Mouse (Mus musculus) testis, postnatal 14 days (tissue): Measurements from ENCODE around the gene Gucd1.
"Not testable (repeated sequence)": the region's sequence is repeated elsewhere in the genome, so short reads cannot be mapped to it uniquely, and the experiment has no call there.

Experiments
- DNase-seq: peaks from one replicate; pipeline ENCODE4 v3.0.0; 2021; ENCODE audit warnings: low spot score

Gene Gucd1

DNA sequence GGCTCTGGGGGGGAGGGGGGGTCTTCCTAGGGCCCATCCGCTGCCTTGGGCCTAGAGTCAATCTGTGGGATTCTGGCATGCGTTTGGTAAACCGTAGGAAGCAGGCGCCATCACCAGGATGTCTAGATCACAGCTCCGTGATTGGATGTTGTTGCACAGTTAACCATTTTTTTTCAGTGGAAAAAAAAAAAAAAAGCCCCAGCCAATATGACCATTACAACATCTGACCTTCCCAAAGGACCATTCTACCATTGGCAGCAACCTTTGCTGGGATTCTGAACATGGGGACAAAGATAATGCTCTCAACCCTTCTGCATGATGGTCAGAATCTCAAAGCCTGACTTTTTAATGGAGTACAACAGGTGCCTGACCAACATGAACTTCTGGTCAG lies 87.6 kb downstream of the Gucd1 start:
- DNase-seq: no peak

DNA sequence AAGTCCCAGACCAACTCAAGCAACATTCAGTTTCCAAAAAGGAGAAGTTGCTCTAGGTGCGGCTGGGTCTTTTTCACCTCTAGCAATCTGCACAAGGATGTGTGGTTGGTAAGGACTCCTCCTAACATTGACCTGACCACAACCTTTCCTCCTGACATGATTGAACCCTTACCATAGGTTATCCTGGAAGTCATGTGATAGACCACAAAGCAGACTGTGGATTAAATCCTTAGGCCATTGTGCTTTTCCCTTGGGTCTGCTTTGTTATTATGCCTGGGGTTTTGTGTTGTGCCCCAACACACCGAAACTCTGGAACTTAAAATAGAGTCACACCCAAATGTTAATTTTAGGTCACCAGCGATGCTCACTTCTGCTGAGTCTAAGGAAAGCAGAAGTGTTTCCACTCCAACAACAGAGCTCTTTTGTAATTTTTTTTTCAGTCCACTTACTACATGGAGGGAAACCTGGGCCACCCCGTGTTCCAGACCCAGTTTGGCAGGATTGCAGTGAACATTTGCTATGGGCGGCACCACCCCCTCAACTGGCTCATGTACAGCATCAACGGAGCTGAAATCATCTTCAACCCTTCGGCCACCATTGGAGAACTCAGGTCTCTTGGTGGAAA lies 88.1 kb downstream of the Gucd1 start:
- no peak for DNase-seq

DNA sequence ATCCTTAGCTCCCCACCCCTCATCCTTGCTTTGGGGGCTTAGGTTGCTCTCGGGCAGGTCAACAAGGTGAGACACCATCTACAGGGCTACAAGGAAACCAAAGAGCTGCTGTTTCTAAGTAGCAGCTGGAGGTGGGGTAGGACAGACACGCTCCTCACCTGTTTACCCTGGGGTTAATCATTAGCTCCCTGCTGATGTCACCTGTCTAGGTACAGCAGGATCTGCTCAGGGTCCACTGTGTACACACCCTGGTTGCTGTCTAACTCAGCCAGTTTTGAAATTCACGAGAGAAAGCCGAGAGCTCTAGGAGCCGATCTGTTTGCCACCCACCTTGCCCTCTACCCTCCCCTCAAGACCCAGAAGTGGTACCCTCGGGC lies 88.8 kb downstream of the Gucd1 start:
- no peak for DNase-seq

DNA sequence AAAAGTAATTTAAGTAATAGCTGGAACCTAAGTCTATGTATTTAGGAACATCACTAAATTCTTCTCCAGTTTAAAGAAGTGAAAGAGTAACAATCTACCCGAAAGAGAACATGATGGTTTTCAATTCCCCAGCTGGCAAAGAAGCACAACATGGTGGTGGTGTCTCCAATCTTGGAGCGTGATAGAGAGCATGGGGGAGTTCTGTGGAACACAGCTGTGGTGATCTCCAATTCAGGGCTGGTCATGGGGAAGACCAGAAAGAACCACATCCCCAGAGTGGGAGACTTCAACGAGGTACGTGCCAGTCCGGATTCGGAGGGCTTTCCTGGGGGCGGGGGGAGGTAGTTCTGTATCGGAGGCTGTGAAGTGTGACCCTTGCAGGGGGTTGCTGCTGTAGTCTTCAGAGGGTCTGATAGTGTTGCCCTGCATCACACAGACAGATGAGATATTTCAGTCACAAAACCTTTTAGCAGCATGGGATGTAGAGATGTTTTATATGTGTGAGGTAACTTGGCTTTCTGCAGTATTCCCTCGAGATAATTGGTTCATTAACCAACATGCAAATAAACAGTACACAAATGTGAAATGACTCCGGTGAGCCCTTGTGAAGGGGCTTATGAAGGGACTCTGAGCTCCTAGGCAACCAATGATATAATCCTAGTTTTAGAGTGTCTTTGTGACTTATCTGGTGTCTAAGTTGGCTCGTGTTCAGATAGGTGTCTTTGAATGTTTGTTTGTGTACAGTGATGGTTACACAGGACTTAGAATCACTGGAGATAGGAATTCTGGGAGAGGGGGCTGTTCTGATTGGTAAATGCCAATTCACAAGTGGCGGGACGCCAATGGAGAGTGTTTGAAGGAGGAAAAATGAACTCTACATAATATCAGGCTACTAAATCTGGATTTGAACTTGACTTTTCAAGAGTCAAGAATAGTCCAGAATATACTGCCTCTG lies 89.4 kb downstream of the Gucd1 start:
- DNase-seq: no peak

DNA sequence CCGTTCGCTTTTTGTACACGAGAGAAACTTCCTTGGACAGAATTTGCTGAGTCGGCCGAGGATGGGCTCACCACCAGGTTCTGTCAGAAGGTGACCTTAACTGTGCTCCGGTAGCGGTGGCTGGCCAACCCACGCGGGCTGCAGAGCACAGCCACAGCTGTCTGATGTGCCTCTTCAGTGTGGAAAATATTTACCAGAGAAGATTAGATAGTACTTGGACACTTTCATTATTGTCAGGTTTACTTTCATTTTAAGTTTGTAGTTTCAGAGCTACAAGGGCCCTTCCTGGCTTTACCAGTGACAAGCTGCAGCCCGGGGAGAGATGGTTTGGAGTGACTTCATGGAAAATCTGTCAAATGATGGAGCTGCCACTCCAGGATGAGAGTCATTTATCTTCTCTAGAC lies 93.3 kb downstream of the Gucd1 start:
- no peak for DNase-seq

DNA sequence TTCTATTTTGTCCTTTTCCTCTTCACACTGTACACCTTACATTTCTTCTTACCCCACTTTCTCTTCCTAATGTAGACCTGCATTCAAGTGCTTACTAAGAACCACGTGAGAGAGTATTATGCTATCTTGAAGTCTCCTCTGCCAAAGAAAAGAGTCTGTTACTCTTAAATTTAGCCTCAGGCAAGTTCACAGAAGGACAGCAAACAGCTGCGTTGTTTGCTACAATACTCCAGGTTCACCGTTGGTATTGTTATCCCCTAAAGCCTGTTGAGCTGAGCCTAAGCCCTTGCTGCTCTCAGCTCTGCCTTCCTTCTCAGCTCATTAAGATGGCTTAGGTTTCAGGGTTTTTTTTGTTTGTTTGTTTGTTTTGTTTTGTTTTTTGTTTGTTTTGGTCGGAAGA lies 99.0 kb downstream of the Gucd1 start:
- no peak for DNase-seq

DNA sequence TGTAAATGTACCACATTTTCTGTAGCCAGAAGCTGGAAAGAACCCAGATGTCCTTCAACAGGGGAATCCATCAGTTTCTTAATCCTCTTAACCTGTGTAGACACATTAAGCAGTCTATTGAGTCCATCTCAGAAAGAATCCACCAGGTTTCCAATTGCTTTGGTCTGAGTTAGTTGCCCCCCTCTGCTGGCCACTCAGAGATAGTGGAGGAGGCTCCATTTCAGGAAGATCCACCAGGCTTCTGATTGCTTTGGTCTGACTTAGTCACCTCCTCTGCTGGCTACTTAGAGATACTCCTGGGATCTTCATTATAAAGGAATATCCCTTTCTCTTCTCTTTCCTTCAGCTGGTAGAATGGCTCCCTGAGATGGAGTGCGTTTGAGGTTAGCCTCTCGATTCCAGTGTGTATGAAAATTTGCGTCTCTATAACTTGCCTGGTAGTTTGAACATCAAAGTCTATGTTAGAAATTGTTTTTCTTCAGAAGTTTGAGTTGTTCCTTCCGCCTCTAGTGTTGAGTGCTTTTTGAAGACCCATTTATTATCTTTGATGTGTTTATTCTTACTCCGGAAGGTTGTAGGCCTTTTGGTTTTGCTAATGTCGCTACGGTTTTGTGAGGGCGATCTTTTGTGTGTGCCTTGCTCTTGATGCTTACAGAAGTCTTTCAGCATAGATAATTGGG lies 100.3 kb downstream of the Gucd1 start:
- no peak for DNase-seq

DNA sequence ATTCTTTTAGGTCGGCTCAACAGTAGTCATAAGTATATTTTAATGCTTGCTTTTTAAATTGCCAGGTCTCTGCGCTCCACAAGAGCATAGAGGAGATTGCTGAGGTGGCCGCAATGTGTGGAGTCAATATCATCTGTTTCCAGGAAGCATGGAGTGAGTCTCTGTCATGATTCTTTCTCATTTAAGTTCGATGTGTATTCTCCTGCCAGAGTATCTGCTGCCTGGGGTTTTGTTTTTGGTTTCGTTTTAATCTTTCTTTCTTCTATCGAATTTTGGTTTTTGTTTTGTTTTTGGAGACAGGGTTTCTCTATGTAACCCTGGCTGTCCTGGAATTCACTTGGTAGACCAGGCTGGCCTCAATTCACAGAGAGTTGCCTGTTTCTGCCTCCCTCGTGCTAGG lies 102.8 kb downstream of the Gucd1 start:
- no peak for DNase-seq

DNA sequence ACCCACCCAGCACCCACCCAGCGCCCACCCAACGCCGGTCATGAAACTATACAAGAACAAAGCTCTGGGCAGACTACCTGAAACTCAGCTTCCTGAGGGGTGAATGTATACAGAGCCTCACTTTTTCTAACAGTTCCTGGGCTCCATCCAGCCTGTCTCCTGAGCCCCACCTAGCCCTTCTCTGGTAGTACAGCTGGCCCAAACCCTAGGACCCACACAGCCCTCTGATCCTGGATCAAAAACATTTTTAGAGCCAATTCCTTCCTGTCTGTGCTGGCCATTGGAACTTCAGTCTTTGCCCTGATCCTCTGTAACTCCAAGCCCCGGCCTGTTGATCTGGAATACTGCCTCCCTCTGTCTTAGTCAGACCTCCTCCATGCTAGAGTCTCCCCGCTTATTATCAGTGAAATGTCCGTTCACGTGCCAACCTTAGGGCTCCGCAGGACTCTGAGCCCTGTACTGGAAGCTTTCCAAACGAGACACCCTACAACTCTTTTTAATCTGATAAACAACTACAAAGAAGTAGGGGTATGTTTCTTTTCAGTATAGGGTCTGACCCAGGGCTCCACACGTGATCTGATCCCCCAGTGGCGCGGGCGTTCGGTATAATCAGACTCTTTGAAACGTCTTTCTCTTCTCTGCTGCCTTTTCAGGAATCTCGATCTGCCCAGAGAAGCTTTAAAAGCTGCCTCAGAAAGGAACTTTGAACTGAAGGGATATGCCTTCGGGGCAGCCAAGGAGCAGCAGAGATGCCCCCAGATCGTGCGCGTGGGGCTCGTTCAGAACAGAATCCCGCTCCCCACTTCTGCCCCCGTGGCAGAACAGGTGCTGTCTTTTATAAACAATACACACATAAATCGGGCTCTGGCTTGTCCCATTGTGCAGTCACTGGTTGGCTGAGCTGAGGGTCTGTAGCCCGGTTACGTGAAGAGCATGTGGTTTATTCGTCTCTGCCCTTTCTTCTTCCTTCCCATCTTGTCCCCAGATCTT lies 105.4 kb downstream of the Gucd1 start:
- no peak for DNase-seq

DNA sequence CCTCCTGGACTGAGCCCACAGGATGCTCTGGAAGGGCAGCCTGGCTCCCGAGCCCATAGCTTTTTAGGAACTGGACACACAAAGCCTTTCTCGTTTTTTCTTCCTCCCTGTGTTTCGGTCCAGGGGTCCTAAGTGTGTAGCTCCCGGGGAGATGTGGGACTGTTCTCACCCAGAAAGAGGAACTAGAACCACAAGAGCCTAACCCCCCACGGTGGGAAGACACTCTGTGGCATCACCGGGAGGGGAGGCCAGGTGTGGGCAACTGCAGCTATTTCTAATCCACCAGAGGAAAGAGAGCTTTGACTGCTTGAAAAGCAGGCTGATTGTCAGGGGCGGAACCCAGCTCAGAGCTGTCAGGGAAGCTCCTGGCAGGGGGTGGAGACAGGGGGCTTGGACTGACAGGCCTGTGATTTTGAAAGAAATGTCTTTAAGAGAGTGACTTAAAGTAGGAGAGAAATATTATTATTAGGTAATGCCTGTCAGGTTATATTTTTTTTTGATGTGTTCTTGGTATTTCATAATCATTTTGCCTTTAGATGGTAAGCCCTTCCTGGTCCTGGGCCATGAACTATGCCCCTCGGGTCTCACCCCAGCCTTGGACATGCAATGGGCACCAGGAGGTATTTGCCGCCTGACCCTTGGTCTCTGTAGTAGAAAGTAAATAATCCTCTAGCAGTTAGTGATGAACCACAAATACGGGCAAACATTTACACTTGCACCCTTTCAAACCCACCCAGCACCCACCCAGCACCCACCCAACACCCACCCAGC lies 106.2 kb downstream of the Gucd1 start:
- not testable (repeated sequence) for DNase-seq

DNA sequence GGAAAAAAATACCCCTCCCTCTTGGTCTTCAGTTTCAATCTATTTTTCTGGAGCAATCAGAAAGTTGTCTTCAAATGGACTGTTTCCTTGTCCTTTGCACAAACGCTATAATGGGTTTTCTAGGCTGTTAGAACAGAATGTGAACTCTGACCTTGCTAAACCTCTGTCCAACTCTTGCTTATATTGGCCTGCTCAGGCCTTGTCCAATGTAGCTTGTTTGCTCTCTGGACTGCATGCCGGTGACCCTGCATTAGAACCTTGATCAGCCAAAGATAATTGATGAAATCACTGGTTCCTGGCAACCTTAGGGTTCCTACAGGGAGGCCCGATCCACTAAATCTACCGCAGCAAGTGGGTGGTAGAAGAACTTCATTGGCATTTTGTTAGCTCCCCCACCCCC lies 110.0 kb downstream of the Gucd1 start:
- DNase-seq: no peak

DNA sequence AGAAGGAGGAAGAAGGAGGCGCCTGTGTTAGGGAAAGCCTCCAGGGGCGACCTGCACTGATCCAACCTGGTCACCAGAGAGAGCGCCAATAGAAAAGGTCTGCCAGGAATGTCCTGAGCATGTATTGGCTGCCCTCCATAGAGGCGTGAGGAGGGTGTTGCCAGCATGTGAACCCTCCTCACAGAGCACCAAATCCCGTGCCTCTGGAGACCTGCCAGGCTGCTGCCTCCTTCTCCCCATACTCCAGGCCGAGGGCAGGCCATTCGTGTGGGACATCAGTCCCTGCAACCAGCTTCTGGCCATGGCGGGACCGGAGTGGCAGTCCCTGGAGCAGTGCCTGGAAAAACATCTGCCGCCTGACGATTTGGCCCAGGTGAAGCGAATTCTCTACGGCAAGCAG lies 111.0 kb downstream of the Gucd1 start:
- peak; percentile 19 for DNase-seq

DNA sequence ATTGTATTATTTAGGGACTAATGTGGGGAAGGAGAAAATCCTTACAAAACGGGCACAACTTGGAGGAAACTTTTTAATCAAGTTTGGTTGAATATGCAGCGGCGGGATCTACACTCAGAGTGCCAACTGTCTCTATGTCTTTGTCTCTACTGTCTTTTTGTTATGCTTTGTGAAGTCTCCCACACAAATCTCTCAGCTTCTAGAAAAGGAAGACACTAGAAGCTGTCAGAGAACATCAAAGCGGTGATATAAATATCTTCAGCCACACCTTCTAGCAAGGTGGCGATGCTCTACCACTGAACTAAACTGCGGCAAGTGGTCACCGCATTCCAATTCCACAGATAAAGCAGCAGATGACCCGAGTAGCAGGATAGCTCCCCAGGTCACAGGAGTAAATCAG lies 111.9 kb downstream of the Gucd1 start:
- DNase-seq: no peak

DNA sequence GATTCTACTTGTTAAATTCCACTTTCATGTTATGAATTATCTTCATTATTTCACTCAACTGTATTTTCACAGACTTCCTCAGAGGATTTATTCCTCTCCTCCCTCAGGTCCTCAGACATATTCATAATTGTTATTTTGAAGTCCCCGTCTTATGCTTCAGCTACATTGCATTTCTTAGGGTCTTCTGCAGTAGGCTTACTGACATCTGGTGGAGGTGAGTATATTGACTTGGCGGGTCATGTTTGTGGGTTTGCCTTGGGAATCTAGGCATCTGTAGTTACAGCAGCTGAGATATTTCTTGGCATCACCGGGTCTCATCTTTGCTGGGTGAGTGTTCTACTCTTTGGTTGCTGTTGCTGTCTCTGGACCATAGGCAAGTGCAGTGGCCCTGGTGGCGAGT lies 116.8 kb downstream of the Gucd1 start, which contains the start of gene Upb1:
Upb1 (plus strand) TSS at position 158 of the 400 bp plus-strand sequence.
- no peak for DNase-seq

DNA sequence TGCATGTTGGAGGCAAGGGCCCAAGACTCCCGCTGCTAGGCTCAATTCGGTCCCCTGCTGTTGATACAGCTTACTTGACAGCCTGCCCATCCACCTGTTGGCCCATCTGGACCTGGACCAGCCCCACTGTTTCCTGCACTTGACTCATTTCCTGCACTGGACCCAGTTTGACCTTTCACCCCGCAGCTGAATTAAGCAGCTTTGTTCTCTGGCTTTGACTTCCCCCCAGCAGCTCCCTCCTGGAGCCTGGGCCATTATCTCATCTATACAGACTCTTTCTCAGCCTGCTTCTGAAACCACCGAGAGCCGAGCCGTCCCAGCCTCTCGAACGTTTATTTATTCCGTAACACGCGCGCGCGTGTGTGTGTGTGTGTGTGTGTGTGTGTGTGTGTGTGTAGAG lies 120.8 kb downstream of the Gucd1 start:
- DNase-seq: no peak

DNA sequence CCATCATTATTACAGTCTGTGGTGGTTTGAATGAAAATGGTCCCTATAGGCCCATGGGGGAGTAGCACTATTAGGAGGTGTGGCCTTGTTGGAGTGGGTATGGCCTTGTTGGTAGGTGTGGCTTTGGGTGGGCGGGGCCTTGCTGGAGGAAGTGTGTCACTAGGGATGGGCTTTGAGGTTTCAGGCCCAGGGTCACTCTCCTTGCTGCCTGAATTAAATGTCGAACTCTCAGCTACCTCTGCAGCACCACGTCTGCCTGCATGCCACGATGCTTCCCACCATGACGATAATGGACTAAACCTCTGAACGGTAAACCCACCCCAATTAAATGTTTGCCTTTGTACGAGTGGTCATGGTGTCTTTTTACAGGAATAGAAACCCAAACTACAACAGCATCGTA lies 123.0 kb downstream of the Gucd1 start:
- DNase-seq: no peak

DNA sequence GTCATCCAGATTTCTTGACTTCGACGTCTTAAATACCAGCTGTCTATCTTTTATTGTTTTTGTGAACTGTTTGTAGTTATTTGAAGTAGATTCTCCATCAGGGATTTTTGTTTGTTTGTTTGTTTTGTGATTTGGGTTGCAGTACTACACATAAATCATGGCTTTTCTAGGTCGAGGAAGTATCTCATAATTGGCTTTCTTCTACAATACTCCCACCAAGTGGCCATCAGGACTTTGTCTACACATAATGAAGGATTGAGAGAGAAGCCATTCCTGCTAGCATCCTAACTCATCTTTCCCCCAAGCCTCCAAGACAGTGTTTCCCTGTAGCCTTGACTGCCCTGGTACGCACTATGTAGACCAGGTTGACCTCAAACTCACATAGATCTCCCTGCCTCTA lies 126.9 kb downstream of the Gucd1 start:
- DNase-seq: no peak

DNA sequence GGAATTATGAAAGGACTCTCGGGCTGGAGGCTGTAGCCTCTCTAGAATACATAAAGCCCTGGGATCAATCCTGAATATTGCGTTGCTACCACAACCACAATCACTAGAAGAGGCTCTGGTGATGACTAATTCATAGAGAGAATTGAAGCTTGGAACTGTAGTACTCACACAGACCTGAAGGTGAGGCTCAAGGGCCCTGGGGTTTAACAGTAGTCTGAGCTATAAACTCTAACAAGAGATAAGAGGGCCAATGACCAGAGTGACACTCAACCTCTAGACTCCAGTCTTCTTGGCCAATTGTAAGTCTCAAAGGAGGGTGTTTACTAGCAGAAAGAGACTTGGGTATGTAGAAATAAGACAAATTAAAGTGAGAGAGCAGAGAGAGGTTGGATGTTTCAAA lies 127.6 kb downstream of the Gucd1 start:
- no peak for DNase-seq

DNA sequence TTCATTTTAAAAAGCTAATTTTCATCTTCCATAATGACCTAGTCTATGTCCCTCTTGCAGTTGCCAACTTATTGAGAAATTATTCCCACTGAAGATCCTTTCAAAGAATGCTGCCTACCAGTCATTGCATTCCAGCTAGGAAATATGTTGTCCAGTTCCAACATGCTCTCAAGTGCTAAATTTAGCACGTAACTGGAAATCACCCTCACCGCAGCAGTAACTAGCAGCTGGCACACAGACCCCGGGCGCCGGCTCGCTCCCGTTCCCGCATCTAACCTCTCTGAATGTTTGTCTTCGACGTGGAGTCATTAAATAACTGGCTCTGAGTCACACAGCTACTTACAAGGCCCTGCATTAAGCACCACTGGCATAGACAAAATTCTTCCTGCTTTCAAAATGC lies 139.1 kb downstream of the Gucd1 start:
- no peak for DNase-seq

DNA sequence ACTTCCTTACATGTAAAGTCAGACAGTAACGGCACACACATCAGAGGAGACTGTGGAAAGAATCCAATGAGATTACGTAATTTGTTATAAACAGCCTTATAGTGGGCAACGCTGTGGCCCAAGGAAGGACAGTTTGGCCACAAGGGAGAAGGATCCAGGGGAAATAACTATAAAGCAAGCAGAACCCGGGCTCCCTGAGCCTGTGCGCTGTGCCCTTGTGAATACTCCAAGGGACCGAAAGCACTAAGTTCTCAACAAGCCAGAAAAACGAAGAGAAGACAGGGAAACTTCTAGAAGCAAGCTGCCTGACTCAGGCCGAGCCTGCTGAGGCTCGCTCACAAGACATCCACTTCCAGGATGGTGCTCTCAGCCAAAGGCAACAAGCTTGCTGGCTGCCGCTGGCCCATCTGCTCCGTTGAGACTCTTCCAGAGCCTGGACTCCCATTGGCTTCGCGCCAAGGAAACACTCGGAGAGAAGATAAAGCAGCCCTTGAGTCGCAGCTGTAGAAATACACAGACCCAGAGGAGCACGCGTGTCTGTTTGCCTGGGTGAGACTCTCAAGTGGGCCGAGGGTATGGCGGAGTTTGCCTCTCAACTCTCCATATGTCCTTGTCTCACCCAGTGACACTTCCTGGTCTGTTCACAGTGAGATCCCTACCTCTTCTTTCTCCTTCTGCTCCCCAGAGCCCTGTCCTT lies 144.0 kb downstream of the Gucd1 start:
- DNase-seq: not testable (repeated sequence)
